Mouse (Mus musculus): ENCODE measurements around the gene Galnt10. TPM values are rescaled to one million over a fixed set of nuclear protein-coding genes. Genes with fewer than 3 reads are reported as not detected.
A peak's percentile ranks its signal among the peaks of the same experiment; 100 is the strongest.

The Galnt10 gene
- polyA plus RNA-seq, 1 experiment from 2014 or later, result 20.7 TPM

- Histone ChIP-seq H3K36me3 (no peaks in the 10 kb centered on the region), H3K4me3 (peak overlapping the region; percentile 86), H3K27ac (peak overlapping the region; percentile 95), H3K4me1 (peaks cover 26% of the 10 kb centered on the region), H3K9me3 (no peaks in the 10 kb centered on the region), H3K27me3 (ENCODE audit: insufficient read depth, poor library complexity, severe bottlenecking) (no peaks in the 10 kb centered on the region)
- DNase-seq (ENCODE audit: low spot score), result no peak
- 12% methylated on average over 22 of the region's 22 CpGs for WGBS
Observed at GRCm38 (mm10) chr11:57800266-57800951, 155.2 kb downstream of the Galnt10 start.

- H3K9me3 ChIP-seq, result no peaks in the 10 kb centered on the region
- WGBS, result 1% methylated on average over 66 of the region's 66 CpGs
- peak; percentile 98 for DNase-seq (ENCODE audit: low spot score)
- peak within 1 kb of the TSS; percentile 86 for H3K4me3 ChIP-seq
- peaks cover 3% of the 10 kb centered on the region for H3K36me3 ChIP-seq
- H3K27ac ChIP-seq, result peak within 1 kb of the TSS; percentile 95
- H3K27me3 ChIP-seq (ENCODE audit: insufficient read depth, poor library complexity, severe bottlenecking), result no peaks in the 10 kb centered on the region
- peaks cover 28% of the 10 kb centered on the region for H3K4me1 ChIP-seq
Observed at GRCm38 (mm10) chr11:57800971-57801765, 155.9 kb downstream of the Galnt10 start, which contains the start of gene Sap30l. Sap30l (plus strand) TSS chr11:57801637.

DNA sequence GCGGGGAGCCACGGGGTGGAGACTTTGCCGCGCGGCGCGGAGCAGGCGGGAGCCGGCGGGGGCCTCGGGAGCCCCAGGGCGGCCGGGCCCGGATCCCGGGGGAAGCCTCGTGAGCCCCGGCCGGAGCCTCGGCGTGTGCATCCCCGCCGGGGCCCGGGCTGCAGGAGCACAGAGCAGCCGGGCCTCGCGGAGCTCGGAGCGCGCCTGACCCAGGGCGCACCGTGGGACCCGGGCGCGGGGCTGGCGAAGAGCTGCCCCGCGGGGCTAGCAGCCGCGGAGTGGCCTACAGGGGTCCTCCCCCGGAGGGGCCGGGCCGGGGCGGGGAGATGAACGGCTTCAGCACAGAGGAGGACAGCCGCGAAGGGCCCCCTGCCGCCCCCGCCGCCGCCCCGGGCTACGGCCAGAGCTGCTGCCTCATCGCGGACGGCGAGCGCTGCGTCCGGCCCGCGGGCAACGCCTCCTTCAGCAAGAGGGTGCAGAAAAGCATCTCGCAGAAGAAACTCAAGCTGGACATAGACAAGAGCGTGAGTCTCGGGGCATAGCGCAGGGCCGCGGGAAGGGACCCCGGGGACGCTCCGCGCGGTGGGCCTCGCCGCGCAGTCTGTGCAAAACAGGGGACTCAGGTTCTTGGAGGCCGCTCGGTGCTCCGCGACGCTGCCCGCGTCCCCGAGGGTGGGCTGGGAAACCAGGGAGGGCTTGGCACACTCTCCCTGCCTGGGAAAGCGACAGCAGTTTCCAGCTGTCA lies 156.7 kb downstream of the Galnt10 start:
- WGBS, result under 1% methylated on average over 85 of the region's 85 CpGs
- Histone ChIP-seq H3K4me1 (peaks cover 33% of the 10 kb centered on the region), H3K4me3 (peak overlapping the region; percentile 86), H3K36me3 (peaks cover 11% of the 10 kb centered on the region), H3K9me3 (no peaks in the 10 kb centered on the region), H3K27me3 (ENCODE audit: insufficient read depth, poor library complexity, severe bottlenecking) (no peaks in the 10 kb centered on the region), H3K27ac (peak overlapping the region; percentile 95)
- peak; percentile 84 for DNase-seq (ENCODE audit: low spot score)

DNA sequence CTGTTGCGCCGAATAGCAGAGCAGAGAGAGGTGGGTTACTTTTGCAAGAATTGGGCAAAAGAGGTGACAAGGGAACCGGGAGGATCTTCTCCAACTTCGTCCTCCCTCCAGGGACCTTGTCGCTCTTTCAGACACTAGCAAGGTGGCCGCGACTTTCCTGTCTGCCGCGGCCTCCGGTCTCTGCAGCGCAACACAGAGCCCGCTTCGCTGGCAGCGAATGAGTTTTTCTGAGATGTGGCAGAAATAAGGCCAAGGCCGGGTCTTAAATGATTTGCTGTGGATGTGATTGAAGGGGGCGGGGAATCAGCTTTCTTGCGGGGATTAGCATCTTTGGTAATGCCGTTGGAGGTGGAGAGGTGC lies 157.2 kb downstream of the Galnt10 start:
- H3K9me3 ChIP-seq, result no peaks in the 10 kb centered on the region
- peaks cover 14% of the 10 kb centered on the region for H3K36me3 ChIP-seq
- H3K27ac ChIP-seq, result peak overlapping the region; percentile 95
- H3K4me1 ChIP-seq, result peaks cover 36% of the 10 kb centered on the region
- no peaks in the 10 kb centered on the region for H3K27me3 ChIP-seq (ENCODE audit: insufficient read depth, poor library complexity, severe bottlenecking)
- DNase-seq (ENCODE audit: low spot score), result no peak
- H3K4me3 ChIP-seq, result peak overlapping the region; percentile 86
- WGBS, result under 1% methylated on average over 18 of the region's 18 CpGs

GRCm38 (mm10) chr11:57805047-57805446 lies 159.8 kb downstream of the Galnt10 start:
- Histone ChIP-seq H3K27ac (no peak overlapping the region), H3K9me3 (no peaks in the 10 kb centered on the region), H3K4me1 (peaks cover 39% of the 10 kb centered on the region), H3K36me3 (peaks cover 40% of the 10 kb centered on the region), H3K27me3 (ENCODE audit: insufficient read depth, poor library complexity, severe bottlenecking) (no peaks in the 10 kb centered on the region), H3K4me3 (no peak overlapping the region)
- no peak for DNase-seq (ENCODE audit: low spot score)
- WGBS, result 78% methylated on average over 3 of the region's 3 CpGs

GRCm38 (mm10) chr11:57809017-57809731 lies 163.9 kb downstream of the Galnt10 start:
- no peak overlapping the region for H3K27ac ChIP-seq
- H3K9me3 ChIP-seq, result no peaks in the 10 kb centered on the region
- no peaks in the 10 kb centered on the region for H3K27me3 ChIP-seq (ENCODE audit: insufficient read depth, poor library complexity, severe bottlenecking)
- H3K36me3 ChIP-seq, result peaks cover 63% of the 10 kb centered on the region
- no peak overlapping the region for H3K4me3 ChIP-seq
- DNase-seq (ENCODE audit: low spot score), result no peak
- WGBS, result 94% methylated on average over 17 of the region's 17 CpGs
- H3K4me1 ChIP-seq, result peaks cover 25% of the 10 kb centered on the region

- no peaks in the 10 kb centered on the region for H3K27me3 ChIP-seq (ENCODE audit: insufficient read depth, poor library complexity, severe bottlenecking)
- peaks cover 63% of the 10 kb centered on the region for H3K36me3 ChIP-seq
- no peaks in the 10 kb centered on the region for H3K9me3 ChIP-seq
- WGBS, result 90% methylated on average over 8 of the region's 8 CpGs
- H3K4me1 ChIP-seq, result peaks cover 25% of the 10 kb centered on the region
- no peak overlapping the region for H3K27ac ChIP-seq
- H3K4me3 ChIP-seq, result no peak overlapping the region
- no peak for DNase-seq (ENCODE audit: low spot score)
Observed at GRCm38 (mm10) chr11:57809732-57810098, 164.5 kb downstream of the Galnt10 start.

- peaks cover 62% of the 10 kb centered on the region for H3K36me3 ChIP-seq
- no peak overlapping the region for H3K4me3 ChIP-seq
- peaks cover 24% of the 10 kb centered on the region for H3K4me1 ChIP-seq
- no peaks in the 10 kb centered on the region for H3K27me3 ChIP-seq (ENCODE audit: insufficient read depth, poor library complexity, severe bottlenecking)
- DNase-seq (ENCODE audit: low spot score), result no peak
- no peak overlapping the region for H3K27ac ChIP-seq
- no peaks in the 10 kb centered on the region for H3K9me3 ChIP-seq
- WGBS, result 87% methylated on average over 7 of the region's 7 CpGs
Observed at GRCm38 (mm10) chr11:57811006-57811405, 165.8 kb downstream of the Galnt10 start.

- no peak for DNase-seq (ENCODE audit: low spot score)
- peaks cover 52% of the 10 kb centered on the region for H3K36me3 ChIP-seq
- 89% methylated on average over 8 of the region's 8 CpGs for WGBS
- no peak overlapping the region for H3K27ac ChIP-seq
- H3K4me3 ChIP-seq, result no peak overlapping the region
- H3K9me3 ChIP-seq, result no peaks in the 10 kb centered on the region
- no peaks in the 10 kb centered on the region for H3K27me3 ChIP-seq (ENCODE audit: insufficient read depth, poor library complexity, severe bottlenecking)
- peaks cover 17% of the 10 kb centered on the region for H3K4me1 ChIP-seq
Observed at GRCm38 (mm10) chr11:57812212-57812611, 167.0 kb downstream of the Galnt10 start.

DNA sequence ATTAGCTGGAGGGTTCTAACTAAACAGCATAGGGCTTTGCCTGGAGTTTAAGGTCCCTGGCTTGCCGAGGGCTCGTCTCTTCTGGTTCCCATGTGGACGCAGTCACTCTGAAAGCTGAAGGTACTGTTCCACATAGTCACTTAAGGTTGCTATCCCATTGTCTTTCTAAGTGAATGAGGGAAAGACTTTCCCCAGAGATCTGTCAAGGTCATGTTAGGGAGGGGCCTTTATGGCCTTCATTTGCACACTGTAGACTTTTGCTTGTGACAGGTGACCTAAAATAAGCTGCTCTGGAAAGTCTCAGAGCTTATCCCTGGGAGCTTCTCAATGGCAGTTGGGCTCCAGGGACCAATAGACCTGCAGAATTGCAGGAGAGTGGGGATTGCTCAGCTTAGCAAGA lies 168.4 kb downstream of the Galnt10 start:
- no peak for DNase-seq (ENCODE audit: low spot score)
- Histone ChIP-seq H3K36me3 (peaks cover 37% of the 10 kb centered on the region), H3K9me3 (no peaks in the 10 kb centered on the region), H3K4me3 (no peak overlapping the region), H3K27ac (no peak overlapping the region), H3K4me1 (peaks cover 10% of the 10 kb centered on the region), H3K27me3 (ENCODE audit: insufficient read depth, poor library complexity, severe bottlenecking) (no peaks in the 10 kb centered on the region)
- WGBS, result 74% methylated on average over 3 of the region's 3 CpGs

GRCm38 (mm10) chr11:57818189-57818588 lies 172.9 kb downstream of the Galnt10 start:
- peaks cover 26% of the 10 kb centered on the region for H3K4me1 ChIP-seq
- 81% methylated on average over 4 of the region's 4 CpGs for WGBS
- 0 out of 2 replicates have a peak, but pooled peaks cover 2% of the 10 kb centered on the region for H3K36me3 ChIP-seq
- no peak overlapping the region for H3K27ac ChIP-seq
- no peak for DNase-seq (ENCODE audit: low spot score)
- H3K4me3 ChIP-seq, result no peak overlapping the region
- no peaks in the 10 kb centered on the region for H3K9me3 ChIP-seq
- H3K27me3 ChIP-seq (ENCODE audit: insufficient read depth, poor library complexity, severe bottlenecking), result no peaks in the 10 kb centered on the region

DNA sequence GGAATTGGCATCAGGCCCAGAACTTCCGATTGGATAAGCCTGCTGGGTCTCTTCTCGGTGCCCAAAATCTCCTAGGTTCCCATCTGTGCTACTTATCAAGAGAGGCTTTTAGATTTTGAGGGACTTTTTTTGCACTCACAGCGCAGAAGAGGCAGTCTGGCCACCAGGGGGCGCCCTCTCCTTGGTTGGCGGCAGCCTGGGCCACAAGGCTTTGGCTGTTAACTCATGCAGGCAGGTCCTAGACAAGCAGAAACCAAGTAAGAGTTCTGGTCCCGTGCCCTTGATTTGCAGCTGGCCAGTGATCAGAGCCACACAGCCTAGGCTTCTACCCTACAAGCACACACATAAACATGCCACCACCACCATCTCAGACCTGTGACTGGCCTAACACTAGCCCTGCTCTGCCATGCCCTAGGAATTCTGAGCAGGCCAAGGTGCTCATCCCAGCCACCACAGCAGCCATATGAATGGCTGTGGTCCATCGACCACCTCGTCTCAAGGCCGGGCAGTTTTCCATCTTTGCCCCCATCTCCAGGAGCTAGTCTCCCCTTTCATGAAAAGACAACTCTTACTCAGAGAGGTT lies 174.8 kb downstream of the Galnt10 start:
- Histone ChIP-seq H3K4me1 (peaks cover 23% of the 10 kb centered on the region), H3K9me3 (no peaks in the 10 kb centered on the region), H3K27me3 (ENCODE audit: insufficient read depth, poor library complexity, severe bottlenecking) (peaks cover 6% of the 10 kb centered on the region; the same call in 1 of the 2 replicates), H3K36me3 (no peaks in the 10 kb centered on the region), H3K27ac (no peak overlapping the region), H3K4me3 (no peak overlapping the region)
- WGBS, result 24% methylated on average over 9 of the region's 9 CpGs
- peak; percentile 92 for DNase-seq (ENCODE audit: low spot score)
